Mouse (Mus musculus): ENCODE data around the gene Gm45837.

- TF ChIP-seq MAFK (IDR thresholded peaks at IDR 0.05; ENCODE audit: insufficient read depth, low read depth, low read length) (no peak), CHD2 (IDR thresholded peaks at IDR 0.05; ENCODE audit: low read depth, low read length) (no peak), HCFC1 (IDR thresholded peaks at IDR 0.05; ENCODE audit: borderline replicate concordance, insufficient read depth, low read length) (no peak)
Observed at GRCm38 (mm10) chr7:101483498-101484115, 72.9 kb downstream of the Gm45837 start.

All from ES-E14 (cell line).